Mouse (Mus musculus): ENCODE data around the gene Ifrd1.
A peak's percentile ranks its signal among the peaks of the same experiment; 100 is the strongest.

The Ifrd1 gene

DNA sequence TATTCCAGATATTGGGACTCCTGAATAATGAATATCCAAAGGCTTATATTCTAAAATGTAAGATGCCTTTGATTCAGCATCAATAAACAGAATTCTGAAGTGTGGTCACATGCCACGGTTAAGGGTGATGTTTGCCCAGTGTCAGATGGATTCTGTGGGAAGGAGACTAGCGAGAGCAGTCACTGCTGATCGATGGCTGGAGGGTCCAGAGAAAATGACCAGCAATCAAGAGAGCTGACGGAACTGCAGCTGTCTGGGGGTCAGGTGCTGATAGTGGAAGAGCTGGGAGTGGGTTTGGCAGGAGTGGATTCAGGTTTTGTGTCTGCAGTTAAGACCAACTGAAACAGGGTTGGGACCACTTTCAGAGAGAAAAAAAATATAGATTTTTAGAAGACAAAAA, 5.1 kb downstream of the Ifrd1 start:
- no peak for DNase-seq (ENCODE audit: low spot score)

DNA sequence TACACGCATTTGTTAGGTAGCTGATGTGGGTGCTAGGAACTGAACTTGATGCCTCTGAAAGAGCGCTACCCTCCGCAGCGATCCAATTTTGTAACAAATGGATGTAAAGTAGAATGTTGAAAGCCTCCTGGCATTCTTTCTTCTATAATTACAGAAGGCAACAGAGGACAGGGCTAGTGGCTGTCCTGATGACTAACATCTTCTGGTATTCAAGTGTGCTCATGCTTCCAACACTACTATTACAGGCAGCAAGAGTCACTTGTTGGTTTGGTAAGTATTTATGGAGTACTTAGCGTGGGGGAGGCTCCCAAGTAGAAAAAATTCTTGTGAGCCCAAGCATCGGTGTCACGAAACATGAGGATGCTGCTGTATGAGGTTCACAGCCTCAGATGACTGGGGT, 9.1 kb downstream of the Ifrd1 start:
- no peak for DNase-seq (ENCODE audit: low spot score)

DNA sequence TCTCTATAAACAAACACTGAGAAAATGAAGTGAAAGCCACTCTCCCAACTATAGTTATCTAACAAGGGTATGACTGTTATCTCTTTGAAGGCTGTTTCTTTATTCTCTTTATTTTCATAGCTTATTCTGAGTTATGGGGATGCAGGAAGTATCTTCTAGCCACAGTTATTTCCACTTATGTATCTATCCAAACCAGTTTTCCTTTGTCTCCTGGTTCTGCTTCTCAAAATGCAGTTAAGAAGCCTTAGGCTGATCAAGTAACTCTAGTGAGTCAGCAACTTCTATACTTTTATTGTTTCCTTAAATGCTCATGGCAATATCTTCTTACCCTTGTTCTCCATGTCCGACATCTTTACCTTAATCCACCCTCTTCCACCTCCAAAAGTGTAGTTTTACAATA, 16.1 kb downstream of the Ifrd1 start:
- no peak for DNase-seq (ENCODE audit: low spot score)

DNA sequence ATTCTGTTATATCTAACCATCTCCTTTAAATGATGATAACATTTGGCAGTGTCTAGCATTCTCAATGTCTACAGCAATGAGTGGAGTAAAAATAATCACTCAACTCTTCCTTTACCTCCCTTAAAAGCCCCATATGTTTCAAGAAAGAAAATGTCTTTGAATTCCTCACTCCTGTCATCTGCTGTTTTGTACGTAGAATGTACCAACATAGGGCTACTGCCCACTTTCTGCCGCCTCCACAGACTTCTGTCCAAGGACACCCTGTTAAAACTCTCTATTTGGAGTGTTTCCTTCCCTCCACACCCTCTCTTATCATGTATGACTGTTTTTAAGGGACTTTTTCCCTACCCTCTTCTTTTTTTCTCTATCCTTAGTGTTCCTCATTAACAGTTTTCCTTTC, 16.7 kb downstream of the Ifrd1 start:
- DNase-seq (ENCODE audit: low spot score) = no peak

DNA sequence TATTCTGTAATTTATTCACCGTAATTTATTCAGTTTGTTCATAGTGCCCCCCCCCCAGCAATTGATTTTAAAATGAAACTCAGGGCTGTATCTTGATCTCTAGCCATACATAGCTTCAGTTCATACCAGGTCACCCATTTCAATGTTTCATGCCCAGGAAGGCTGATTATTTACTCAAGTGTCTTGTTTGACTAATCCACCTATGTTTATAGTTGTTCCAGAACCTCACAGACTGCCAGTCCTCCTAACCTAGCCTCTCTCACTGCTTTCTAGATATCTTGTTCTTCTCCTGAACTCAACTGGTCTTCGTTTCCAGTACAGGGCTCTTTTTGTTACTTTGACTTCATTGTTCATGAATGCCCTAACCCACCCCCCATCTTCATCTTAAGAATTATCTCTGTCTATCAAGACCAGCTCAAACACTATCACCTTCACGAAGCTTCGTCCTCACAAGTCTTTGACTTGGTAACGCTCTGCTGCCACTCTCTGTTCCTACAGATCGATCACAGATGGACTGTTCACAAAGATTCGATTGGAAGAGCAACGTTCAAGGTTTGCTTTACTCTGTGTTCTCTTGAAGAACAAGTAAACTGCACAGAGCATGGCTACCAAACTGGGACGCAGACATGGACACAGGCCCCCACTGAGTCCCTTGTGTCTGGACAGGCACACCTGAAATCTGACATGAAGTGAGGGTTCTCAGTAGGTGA, 24.0 kb downstream of the Ifrd1 start:
- DNase-seq (ENCODE audit: low spot score) = no peak

DNA sequence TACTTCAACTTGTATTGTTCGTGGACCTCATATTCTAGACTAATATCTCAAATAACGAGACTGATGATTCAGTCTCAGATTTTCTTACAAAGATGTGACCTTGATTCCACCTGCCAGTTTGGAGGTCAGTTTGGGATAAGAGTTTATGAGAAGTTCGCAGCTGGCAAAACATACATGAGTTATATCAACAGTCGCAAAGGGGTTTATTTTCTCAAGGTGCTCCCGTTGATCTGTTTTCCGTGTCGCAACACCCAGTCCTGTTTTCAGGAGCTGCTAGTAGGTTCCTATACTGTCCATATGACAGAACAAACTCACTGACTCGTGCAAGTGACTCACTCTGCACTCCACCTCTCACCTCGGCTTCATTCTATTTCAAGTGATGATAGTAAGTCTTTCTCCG, 24.6 kb downstream of the Ifrd1 start:
- DNase-seq (ENCODE audit: low spot score) = no peak

DNA sequence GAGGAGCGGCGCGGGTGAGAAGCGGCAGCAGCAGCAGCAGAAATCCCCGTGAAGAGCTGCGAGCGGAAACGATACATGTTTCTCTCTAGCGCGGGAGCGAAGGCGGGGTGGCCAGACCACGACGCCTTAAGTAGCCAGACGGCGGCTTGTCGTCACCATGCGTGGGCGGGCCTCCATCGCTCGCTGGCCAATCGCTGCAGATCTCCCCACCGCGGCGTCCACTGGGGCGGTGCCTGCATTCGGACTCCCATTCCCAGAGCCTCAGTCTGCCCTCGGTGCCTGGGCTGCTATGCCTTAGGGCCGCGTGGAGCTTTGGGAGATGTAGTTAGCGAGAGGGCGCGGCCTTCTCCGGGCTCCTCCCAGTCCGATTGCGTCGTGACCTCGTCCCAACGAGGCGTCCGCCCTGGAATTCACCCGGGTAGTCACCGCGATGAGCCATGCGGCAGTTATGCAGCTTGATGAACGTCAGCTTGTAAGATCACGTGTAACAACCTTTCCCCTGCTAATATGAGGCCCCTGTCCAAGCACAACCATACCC, 25.2 kb downstream of the Ifrd1 start:
- DNase-seq (ENCODE audit: low spot score) = peak; percentile 98

DNA sequence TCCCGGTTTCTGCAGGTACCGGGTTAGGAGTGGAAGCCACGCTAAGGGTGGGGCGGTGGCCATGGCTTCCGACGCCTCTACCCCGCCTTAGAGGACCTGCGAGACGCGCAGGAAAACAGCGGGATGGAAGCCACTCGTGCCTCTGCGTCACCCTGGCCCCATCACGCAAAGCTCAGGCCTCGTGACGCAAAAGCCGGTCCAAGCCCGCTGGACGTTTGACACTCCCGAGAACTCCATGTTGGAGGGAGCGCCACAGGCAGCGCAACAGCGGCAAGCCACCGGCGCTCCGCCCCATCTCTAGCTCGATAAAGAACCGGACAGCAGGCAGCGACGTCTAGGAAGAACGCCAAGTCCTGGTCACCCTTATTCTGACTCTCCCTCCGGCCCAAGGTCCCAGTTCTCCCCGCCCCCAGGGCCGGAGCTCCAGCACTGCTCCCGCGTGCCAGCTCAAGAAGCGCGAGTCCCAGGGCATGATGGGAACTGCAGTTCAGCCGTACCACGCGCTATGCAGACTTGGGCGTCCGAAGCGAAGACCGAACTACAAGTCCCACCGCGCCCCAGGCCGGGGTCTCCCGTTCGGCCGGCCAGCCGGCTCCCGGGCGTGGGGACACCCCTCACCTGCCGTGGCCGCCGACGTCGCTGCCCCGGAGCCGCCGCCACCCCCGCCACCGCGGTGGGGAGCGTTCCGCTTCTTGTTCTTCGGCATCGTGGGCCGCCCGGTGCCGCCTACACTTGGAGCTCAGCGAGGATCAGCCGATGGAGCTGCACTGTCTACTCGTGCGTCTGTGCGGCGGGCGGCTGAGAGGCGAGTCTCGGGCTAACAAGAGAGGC, 25.8 kb downstream of the Ifrd1 start:
- peak; percentile 94 for DNase-seq (ENCODE audit: low spot score)

DNA sequence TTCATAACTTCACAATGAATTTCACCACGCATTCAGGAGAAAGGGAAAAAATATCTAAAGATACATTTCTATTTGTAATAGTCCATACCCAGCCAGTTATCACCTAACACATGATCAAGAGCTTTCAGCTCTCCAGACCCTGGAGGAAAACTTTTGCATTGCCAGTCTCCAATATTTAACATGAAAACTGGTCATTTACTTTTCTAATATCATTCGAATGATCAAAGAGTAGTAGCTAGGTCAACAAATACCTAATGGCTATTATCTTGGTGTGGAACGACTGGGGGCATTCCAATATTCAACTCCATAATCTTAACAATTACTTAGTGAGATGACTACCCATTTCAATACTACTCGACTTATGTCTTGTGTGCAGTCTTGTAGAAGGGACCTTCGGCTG, 26.7 kb downstream of the Ifrd1 start:
- no peak for DNase-seq (ENCODE audit: low spot score)

DNA sequence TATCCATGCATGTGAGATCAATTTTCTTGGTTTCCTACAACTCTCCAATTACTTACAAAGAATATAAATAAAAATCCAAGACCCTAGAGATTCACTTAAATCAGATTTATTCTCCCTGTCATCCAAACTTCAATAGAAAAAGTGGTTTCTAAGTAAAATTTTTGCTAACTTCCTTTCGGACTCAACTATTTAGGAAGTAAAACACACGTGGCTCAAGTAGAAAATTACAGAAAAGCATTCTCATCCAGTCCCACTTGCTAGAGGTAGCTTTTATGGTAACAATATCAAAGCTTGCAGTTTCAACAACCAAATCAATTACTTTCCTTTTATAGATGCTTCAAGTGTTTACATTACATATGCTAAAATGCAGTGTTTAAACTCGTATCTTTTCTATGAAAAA, 27.4 kb downstream of the Ifrd1 start:
- no peak for DNase-seq (ENCODE audit: low spot score)

DNA sequence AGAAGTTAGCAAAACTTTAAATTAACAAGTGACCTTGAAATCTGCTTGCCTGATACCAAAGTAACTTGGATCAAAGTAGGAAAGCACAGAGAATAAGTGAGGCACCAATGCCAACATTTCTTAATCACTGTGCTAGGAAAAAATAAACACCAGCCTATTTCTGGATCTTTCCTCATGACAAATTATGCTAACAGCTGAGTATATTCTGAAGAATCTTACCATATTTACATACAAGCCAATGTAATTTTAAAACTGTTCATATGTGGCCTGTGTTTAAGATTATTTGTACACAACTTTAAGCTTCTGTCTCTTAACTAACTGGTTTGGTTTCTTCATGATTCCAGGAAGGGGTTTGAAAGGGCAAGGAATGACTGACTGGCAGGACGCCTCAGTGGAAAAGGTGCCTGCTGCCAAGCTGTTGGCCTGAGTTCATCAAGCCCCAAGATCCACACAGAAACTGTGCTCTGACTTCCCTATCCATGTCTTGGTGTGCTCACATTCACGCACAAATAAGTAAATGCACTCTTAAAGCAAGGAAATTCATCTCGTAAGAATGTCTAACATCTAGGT, 28.2 kb downstream of the Ifrd1 start:
- peak; percentile 21 for DNase-seq (ENCODE audit: low spot score)

DNA sequence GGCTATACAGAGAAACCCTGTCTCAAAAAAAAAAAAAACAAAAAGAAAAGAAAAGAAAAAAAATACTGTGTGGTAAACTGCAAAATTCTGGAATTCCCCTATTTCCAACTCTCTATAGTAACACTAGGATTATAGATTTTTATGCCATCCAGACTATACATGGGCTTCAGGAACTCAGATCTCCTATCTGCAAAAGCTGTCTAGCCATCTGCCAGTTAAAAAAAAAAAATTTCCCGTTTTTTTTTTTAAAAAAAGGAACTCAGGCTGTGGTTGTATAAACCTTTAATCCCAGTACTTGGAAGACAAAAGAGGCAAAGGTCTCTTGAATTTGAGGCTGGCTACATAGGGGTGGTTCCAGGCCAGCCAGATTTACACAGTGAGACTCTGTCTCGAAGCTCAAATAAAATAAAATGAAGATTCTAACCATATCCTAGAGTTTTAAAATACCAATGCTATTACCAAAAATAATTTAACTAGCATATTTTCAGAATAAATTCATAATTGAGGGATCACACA, 29.8 kb downstream of the Ifrd1 start:
- no peak for DNase-seq (ENCODE audit: low spot score)

DNA sequence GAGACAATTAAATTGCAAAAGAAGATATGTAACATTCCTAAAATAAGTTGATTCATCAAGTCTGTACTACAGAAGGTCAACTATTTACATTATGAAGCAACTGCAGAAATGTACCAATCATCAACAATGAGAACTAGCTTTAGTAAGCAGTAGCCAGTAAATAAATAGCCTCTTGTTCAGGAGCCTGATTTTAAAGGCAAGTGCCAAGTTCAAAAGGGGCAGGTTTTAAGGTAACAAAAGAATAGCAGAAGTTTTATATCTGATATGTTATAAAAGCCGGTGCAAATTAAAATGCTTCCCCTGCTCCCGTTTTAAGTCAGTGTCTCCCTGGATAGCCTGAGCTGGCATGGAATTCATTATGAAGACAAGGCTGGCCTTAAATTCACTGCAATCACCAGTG, 30.5 kb downstream of the Ifrd1 start:
- DNase-seq (ENCODE audit: low spot score) = no peak

DNA sequence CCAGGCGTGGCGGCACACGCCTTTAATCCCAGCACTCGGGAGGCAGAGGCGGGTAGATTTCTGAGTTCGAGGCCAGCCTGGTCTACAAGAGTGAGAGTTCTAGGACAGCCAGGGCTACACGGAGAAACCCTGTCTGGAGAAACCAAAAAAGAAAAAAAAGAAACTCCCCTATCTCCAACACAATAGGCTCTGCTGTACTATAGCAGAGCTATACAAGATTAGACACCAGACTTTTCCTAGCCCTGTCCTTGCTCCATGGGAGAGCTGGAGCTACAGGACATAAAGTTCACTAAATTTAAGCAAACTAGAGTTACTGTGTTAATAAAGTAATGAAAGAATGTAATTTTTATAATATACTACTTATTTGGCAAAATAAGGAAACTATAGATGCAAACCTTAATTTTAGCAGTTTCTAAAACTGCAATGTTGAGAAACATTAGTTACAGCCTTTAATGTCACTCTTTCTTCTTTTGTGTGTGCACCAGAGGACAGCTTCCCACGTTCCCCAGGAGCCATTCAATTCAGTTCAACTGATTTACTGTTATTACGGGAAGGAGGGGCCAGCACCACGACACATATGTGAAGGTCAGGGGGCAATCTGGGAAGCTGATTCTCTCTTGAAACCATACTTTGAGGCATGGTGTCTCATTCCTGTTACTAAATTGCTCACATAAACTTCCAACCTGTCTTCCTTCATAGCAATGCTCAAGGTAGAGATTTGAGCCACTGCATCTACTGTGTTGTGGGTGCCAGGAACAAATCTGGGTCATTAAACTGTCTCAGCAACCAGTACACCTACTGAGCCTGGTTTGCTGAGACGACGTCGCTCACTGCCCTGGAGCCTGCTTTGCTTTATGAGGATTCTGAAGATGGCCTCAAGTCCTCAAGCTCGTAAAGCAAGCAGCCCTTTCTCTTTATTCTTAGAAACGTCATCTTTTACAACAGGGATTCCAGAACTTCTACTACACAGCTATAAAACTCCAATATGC, 33.1 kb downstream of the Ifrd1 start:
- no peak for DNase-seq (ENCODE audit: low spot score)

DNA sequence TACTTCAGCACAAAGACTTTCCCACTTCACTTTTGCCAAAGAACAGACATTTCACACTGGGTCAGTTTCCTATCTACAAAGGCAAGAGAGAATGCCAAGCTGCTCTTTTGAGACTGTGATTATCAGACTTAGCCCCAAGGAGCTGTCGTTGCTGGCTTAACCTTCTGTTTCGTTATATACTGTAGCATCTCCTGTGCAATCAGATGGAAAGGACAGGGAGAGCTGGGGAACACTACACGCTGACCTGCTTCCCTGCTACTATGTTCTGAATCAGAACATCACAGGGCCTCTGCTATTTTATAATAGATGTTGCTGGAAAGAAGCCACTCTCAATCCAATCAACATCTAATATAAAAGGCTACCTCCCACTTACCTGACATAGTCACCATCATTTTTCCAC, 39.3 kb downstream of the Ifrd1 start:
- no peak for DNase-seq (ENCODE audit: low spot score)

DNA sequence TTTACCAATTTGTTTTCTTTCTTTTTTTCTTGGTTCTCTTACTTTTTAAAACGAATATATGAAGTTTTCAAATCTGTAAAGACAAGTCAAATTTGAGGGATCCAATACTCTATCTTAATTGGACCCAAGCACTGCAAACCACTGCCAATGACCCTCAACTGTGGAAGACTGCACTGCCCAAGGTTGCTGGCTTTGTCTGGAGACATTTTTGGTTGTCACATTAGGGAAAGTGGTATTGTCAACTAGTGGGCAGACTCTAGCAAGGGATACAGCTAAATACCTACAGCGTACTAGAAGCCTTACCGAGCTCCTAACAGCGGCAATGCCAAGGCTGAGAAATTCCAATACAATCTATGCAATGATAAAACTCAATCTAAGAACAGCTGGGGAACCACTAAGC, 40.4 kb downstream of the Ifrd1 start:
- no peak for DNase-seq (ENCODE audit: low spot score)

DNA sequence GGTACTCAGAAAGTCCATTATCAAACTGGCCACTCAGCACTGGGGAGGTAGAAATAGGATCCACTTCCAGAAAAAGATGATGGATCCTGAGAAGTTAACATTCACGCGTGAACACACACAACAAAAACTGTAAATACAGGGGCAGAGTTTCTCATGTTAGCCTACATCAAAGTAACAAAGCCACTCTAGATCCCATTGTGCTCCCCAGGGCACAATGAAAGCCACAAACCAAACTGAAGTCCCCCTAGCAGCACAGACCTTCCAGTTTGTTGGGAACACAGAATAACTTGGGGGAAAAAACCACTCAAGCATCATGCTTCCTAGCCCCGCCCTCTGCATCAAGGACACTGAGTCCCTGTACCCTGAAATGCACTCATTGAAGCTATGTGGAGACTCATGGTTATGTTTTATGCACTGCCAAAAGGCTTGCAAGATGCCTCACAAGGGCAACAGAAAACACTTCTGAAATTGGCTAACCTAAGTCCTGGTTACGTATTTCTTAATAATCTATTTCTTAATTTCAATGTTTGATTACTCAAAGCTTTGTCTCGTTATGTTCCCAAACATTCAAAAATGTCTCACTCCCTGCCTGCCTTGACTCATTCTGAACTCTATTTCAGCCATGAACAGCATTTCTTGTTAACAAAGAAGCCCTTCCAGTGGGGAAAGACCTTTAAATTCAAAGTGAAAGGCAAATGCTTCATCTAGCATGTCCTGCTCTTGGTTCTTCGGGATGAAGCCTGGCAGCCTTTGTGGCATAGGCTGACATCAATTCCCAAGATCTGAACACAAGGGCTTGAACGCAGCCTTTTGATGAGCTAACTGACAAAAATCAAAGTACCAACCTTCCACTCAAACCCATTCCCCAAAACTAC, 45.9 kb downstream of the Ifrd1 start:
- DNase-seq (ENCODE audit: low spot score) = no peak

DNA sequence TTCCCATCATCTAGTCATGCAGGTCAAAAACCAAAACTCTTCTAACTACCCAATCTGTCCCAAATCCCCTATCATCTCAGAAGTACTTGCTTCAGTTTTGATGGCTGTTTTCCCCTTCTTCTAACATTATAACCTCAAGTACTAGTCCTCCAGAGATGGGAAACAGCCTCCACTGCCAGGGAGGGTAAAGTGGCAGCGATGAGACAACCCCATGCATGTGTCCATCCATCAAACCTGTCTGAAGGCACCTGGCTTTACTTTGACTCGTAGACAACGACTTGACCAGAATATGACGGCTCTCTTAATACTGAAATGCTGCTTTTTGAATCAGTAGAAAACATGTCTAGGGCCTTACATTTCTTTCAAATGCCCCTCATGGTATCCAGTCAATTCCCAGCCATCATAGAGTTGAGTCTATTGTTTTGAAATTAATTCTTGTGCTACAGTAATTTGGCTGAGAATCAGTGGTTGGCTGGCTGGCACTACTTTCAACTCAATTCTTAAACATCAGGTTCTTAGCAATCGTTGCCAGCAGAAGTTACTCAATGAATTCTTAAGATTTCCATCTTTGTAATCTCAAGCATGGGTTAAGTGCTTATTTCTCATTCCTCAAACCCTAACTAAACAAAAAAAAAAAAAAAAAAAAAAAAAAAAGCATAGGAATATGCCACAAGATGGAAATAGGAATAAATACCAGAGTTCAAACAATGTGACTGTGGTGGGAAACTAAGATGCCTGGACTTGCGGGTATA, 47.6 kb downstream of the Ifrd1 start:
- no peak for DNase-seq (ENCODE audit: low spot score)

DNA sequence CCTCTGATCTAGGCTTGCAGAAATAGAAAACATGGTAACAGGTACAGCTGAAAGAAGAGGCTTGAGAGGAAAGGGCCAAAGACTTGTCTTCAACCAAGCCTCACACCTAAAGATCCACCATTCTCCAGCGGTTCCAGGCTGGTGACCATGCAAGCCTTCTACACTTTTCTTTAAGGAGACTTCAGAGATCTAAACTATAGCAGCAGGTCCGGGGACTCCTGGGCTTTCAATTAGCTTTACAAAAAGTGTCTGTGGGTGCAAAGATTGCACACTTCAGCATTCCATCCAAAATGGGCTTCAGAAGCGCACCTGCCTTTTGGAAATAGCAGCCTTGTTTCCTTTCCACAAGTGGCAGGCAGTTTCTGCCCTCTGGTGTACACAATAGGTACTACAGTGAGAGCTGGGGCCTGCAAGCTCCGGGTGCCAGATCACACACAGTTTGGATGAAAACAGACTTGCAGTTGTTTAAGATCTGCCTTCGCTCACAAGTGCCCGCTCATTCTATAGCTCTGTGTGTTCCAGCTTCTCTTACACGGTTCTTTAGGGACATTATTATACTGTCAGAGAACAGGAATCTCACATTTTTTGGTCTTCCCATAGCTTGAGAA, 48.4 kb downstream of the Ifrd1 start:
- DNase-seq (ENCODE audit: low spot score) = peak; percentile 47
